Mouse (Mus musculus) inflammation-experienced regulatory T-cells (primary cell): ENCODE measurements around the gene Dnajb3. TPM values are rescaled to one million over a fixed set of nuclear protein-coding genes. Genes with fewer than 3 reads are reported as not detected.

Source experiments
- polyA plus RNA-seq, 2 experiments: library from polyadenylated mRNA; unstranded; fragments of 100-300 nt; shearing (Covaris generic); gene quantifications; one replicate each; pipeline ENCODE4 v1.2.1; 2017

Dnajb3 gene
- under 1 TPM; 0.25 to 0.72 TPM for polyA plus RNA-seq

GRCm38 (mm10) chr1:88205294-88205922, at the start of gene Dnajb3:
Gene Dnajb3 (minus strand): TSS chr1:88205782.

GRCm38 (mm10) chr1:88226670-88227379, 21.2 kb upstream of the Dnajb3 start, which contains the start of gene Mroh2a:
Gene Mroh2a (plus strand): TSS chr1:88226986.

GRCm38 (mm10) chr1:88211812-88212211, 6.2 kb upstream of the Dnajb3 start, which contains the start of gene Ugt1a1:
Gene Ugt1a1 (plus strand): TSS chr1:88211959.

GRCm38 (mm10) chr1:88200456-88200855, 5.1 kb downstream of the Dnajb3 start, which contains the start of gene Ugt1a2:
Gene Ugt1a2 (plus strand): TSS chr1:88200601.

GRCm38 (mm10) chr1:88165711-88166110, 39.9 kb downstream of the Dnajb3 start, which contains the start of gene Ugt1a5:
Gene Ugt1a5 (plus strand): TSS chr1:88166012.

Other genes with a start within 250 kb of the Dnajb3 start
- gene Usp40, start 197.2 kb downstream of the Dnajb3 start, polyA plus RNA-seq: 10 to 100 TPM; 17.5 to 18.8 TPM
- not detected for gene Ugt1a10, start 150.4 kb downstream of the Dnajb3 start, polyA plus RNA-seq
- under 1 TPM; 0.38 to 0.81 TPM for gene Ugt1a9, start 135.0 kb downstream of the Dnajb3 start, polyA plus RNA-seq
- not detected for gene Ugt1a8, start 118.0 kb downstream of the Dnajb3 start, polyA plus RNA-seq
- under 1 TPM; 0.31 to 0.49 TPM for gene Ugt1a7c, start 110.7 kb downstream of the Dnajb3 start, polyA plus RNA-seq
- not detected for gene Ugt1a6b, start 102.5 kb downstream of the Dnajb3 start, polyA plus RNA-seq
- gene Ugt1a6a, start 71.0 kb downstream of the Dnajb3 start, polyA plus RNA-seq: 1 to 10 TPM in 1 of 2 experiments, under 1 TPM in 1; 0.72 to 1.7 TPM
- 1 to 10 TPM in 1 of 2 experiments, not detected in 1; 1.4 TPM for gene Ugt1a5, start 39.8 kb downstream of the Dnajb3 start, polyA plus RNA-seq
- gene Ugt1a2, start 5.2 kb downstream of the Dnajb3 start, polyA plus RNA-seq: under 1 TPM; 0.31 to 0.42 TPM
- under 1 TPM; 0.11 to 0.93 TPM for gene Ugt1a1, start 6.2 kb upstream of the Dnajb3 start, polyA plus RNA-seq
- 1 to 10 TPM in 1 of 2 experiments, under 1 TPM in 1; 0.98 to 6.6 TPM for gene Mroh2a, start 21.2 kb upstream of the Dnajb3 start, polyA plus RNA-seq
- gene Hjurp, start 71.9 kb upstream of the Dnajb3 start, polyA plus RNA-seq: 100 to 1,000 TPM in 1 of 2 experiments, 10 to 100 TPM in 1; 79.0 to 117 TPM
- under 1 TPM; 0.23 to 0.70 TPM for gene Trpm8, start 71.9 kb upstream of the Dnajb3 start, polyA plus RNA-seq
- 1 to 10 TPM in 1 of 2 experiments, not detected in 1; 1.1 TPM for gene Spp2, start 201.2 kb upstream of the Dnajb3 start, polyA plus RNA-seq